Mouse (Mus musculus): ENCODE results near the gene Gm732. TPM values are rescaled to one million over a fixed set of nuclear protein-coding genes. Genes with fewer than 3 reads are reported as not detected.

The Gm732 gene
- not detected in 2 replicates for polyA plus RNA-seq (2012; rRNA removed)

DNA sequence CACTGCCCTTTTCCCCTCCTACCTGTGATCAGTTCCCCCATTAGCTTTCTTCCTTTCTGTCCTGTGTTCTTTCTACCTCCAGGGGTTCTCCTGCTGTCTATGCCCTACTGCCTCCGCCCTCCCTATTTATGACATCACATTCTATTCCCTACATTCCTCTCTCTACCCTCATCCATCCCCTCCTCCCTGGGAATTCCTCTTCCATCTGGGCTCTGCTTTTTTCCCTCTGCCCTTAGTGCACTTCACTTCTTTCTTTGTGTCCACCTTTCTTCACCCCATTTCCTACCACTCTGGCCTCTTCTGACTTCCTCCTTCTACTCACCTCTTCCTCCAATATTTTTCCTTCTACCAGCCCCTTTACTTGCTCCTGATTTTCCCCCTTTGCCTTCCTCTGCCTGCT lies at the start of gene Gm732:
Gene Gm732 (minus strand): TSS at position 101 of the 400 bp plus-strand sequence.

Other genes starting within 250 kb of the Gm732 start
- not detected in 2 replicates for gene Tent5d, start 155.9 kb downstream of the Gm732 start, polyA plus RNA-seq (2012; rRNA removed)
- 1.4 and 1.7 TPM in 2 replicates for gene 2610002M06Rik, start 132.1 kb downstream of the Gm732 start, polyA plus RNA-seq (2012; rRNA removed)

Measured in ovary, adult 2 months (tissue).